Mouse (Mus musculus): ENCODE data around the gene Selenow.
A peak's percentile ranks its signal among the peaks of the same experiment; 100 is the strongest.

Selenow gene

DNA sequence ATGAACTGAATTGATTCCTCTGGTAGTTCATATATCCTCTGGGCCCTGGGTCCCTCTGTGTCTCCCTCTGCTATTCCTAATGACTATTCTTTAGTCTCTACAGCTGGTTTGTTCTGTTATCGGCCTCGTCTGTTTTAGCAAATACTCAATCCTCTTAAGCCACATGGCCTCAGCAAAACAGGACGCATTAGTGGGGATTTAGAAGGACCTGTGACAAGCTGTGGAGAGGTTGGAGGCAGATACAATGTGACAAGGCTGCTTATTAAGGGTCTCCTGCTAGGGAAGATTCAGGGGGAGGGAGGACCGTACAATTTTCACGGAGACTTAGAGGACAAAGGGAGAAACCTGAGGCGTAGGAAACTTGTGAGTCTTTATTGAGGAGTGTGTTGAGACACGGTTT is 16.3 kb downstream of the Selenow start:
- DNase-seq (ENCODE audit: low read depth, low spot score), result peak; percentile 89

DNA sequence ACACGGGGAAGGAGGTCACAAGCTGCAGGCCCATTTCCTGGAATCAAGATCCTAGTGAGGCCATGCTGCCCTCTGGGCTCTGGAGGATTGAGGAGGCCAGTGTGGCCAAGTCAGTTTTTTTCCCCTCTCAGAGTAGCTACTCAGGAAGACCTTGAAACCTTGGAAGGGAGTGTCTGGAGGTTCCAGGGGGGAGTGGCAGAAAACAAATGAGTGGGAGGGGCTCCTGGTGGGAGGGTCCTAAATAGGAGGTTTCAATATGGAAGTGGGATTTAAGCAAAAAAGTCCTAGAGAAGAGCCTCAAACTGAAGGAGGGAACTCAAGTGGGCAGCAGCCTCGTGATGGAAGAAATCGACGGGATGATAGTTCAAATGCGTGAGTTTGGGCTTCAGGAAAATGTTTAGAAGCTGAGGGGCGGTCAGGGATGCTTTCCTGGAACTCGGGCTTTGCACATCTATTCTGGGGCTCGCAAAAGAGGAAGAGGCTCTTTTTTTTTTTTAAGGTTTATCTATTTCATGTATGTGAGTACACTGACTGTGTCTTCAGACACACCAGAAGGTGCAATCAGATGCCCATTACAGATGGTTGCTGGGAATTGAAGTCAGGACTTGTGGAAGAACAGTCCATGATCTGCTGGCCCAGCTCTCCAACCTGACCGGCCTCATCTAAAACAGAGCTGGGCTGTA is 20.7 kb downstream of the Selenow start:
- no peak for DNase-seq (ENCODE audit: low read depth, low spot score)

DNA sequence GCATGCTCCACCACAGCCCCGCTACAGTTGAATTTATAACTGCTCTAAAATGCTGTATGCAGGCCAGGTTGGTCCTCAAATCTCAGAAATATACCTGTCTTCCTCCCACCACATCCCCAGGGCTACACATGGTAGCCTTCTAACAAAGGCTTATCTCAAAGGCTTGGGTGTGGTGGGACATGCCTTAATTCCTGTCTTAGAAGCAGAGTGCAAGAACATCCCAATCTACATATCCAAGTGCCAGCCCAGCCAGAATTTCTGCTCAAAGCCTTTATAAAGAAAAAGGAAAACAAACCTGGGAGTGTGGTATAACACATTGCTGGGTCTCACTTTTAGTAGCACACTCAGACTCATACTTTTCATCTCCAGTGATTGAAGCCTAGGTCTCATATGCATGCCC is 28.0 kb downstream of the Selenow start:
- DNase-seq (ENCODE audit: low read depth, low spot score), result no peak

DNA sequence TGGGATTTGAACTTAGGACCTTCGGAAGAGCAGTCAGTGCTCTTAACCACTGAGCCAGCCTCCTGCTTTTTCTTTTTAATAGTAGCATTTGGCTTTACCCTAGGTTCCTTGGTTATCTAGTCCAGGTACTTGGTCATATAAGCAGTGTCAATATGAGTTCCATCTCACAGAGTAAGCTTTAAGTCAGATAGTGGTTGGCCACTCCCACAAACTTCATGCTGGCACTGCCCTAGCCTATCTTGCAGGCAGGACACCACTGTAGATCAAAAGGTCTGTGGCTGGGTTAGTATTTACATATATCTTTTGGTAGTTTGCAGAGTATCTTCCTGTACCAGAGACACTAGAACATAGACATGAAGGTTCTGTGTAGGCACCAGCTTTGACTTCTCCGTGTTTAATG is 38.1 kb downstream of the Selenow start:
- no peak for DNase-seq (ENCODE audit: low read depth, low spot score)

DNA sequence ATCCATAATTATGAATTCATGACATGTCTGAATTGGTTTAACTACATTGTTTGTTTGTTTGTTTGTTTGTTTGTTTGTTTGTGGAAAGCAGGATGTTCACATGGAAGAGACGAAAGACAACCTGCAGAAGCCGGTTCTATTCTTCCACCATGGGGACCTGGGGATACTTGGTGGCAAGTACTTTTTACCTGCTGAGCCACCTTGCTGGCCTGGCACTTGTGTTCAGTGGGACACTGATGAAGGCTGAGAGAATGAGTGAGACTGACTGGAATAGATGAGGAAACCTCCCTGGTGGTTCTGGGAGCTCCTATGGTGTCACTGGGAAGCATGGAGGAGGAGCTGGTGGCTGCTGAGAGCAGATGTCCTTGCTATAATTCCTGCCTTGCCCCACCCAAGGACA is 39.9 kb downstream of the Selenow start, which contains the start of gene Crxos:
Gene Crxos, plus strand, starts transcription at position 301 of the 400 bp plus-strand sequence.
- DNase-seq (ENCODE audit: low read depth, low spot score), result no peak

DNA sequence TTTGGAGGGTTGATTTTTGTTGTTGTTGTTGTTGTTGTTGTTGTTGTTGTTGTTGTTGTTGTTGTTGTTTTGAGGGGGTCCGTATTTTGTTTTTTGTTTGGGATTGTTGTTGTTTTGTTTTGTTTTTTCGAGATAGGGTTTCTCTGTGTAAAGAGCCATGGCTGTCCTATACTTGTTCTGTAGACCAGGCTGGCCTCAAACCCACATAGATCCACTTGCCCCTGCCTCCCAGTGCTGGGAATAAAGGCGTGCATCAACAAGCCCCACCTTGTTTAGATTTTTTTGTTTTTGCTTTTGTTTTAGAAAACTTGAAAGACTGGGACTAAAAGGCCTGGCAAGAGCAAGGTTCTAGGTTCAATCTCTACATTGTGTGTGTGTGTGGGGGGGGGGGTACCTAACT is 40.4 kb downstream of the Selenow start:
- DNase-seq (ENCODE audit: low read depth, low spot score), result no peak

DNA sequence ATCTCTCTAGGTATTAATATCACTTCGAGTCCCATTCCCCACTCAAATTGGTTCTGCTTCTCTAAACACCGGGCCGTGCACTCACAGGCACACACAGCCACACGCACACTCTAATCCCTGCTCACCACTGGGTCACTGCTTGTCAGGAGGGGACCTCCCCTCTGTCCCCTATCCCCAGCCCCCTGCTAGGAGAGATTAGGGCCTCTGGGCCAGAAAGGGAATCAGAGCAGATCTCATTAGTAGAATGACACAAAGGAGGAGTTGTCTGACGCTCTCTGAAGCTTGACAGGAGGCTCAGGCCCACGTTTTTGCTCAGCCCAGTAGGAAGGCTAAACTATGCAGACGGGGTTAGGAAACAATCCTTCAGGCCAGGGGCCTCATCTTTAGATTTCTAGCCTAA is 40.8 kb downstream of the Selenow start:
- DNase-seq (ENCODE audit: low read depth, low spot score), result peak; percentile 89

DNA sequence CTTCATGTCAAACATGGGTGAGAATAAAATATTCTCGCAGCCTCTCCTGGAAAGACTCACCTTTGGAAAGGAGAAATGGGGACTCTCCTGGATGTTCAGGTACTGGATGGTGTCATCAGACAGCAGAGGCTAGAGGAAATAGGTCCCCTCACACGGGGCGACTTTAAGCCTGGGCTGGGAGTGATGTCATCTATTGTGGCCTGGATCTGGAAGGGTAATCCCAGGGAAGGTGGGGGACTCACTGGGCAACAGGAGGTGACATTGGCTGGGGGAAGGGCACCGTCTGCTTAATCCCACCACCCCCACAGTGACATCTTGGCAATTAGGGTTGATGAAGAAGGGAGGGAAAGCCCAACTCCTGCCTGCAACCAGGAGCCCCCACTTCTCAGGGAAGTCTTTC is 42.4 kb downstream of the Selenow start, which contains the start of gene Crx:
Gene Crx, minus strand, starts transcription at position 213 of the 400 bp plus-strand sequence.
- peak; percentile 96 for DNase-seq (ENCODE audit: low read depth, low spot score)

All from retina, adult 2 months (tissue).